Mouse (Mus musculus) stomach, embryonic 14.5 days (tissue): ENCODE data around the gene Wfikkn2. TPM values are rescaled to one million over a fixed set of nuclear protein-coding genes. Genes with fewer than 3 reads are reported as not detected.
A peak's percentile ranks its signal among the peaks of the same experiment; 100 is the strongest.

ENCODE experiments used
- ATAC-seq: fragments of 200-750 bp; cut with Nextera tagmentation; 2 replicates; pipeline ENCODE4 v1.8.0; 2017; ENCODE audit warnings: low read depth, moderate TSS enrichment; ENCODE audit not compliant: insufficient number of reproducible peaks, insufficient read depth, low FRiP score
- H3K27ac ChIP-seq: fragments of 300-500 bp; sonication (generic); 2 replicates; pipeline ENCODE4 v1.5.1; 2014; ENCODE audit warnings: mild to moderate bottlenecking, low read length, moderate library complexity, mixed read lengths
- H3K27me3 ChIP-seq: fragments of 300-500 bp; sonication (generic); 2 replicates; pipeline ENCODE4 v1.6.1; 2014; ENCODE audit warnings: low read length, control low read depth, mixed read lengths; ENCODE audit not compliant: control insufficient read depth, insufficient read depth
- H3K36me3 ChIP-seq: fragments of 300-500 bp; sonication (generic); 2 replicates; pipeline ENCODE4 v1.6.1; 2014; ENCODE audit warnings: mild to moderate bottlenecking, control low read depth, low read length, moderate library complexity, mixed read lengths; ENCODE audit not compliant: control insufficient read depth, insufficient read depth
- H3K4me1 ChIP-seq: fragments of 300-500 bp; sonication (generic); 2 replicates; pipeline ENCODE4 v1.6.1; 2014; ENCODE audit warnings: low read length, control low read depth, mixed read lengths; ENCODE audit not compliant: control insufficient read depth, insufficient read depth
- H3K4me2 ChIP-seq: fragments of 300-500 bp; sonication (generic); replicated peaks from 2 replicates; pipeline ENCODE4 v1.6.1; 2014; ENCODE audit warnings: low read depth, low read length, control low read depth
- H3K4me3 ChIP-seq: fragments of 300-500 bp; sonication (generic); 2 replicates; pipeline ENCODE4 v1.5.1; 2014; ENCODE audit warnings: low read depth, low read length, control low read depth
- H3K9ac ChIP-seq: fragments of 300-500 bp; sonication (generic); replicated peaks from 2 replicates; pipeline ENCODE4 v1.6.1; 2014; ENCODE audit warnings: low read depth, mild to moderate bottlenecking, control low read depth, low read length, moderate library complexity, mixed read lengths
- H3K9me3 ChIP-seq: fragments of 300-500 bp; sonication (generic); 2 replicates; pipeline ENCODE4 v1.6.1; 2016; ENCODE audit warnings: low read depth, low read length, control low read depth; ENCODE audit not compliant: control insufficient read depth
- WGBS: fragments of 180-500 bp; shearing (Covaris S2); extraction: QIAGEN DNeasy Blood & Tissue Kit; methylation state at CpG from one replicate; pipeline ENCODE4 v1.1.7; 2014; 5-methylcytosine and 5-hydroxymethylcytosine counted together
- polyA plus RNA-seq: library from polyadenylated mRNA; unstranded; fragments of >200 nt; fragmentation: Nextera tagmentation; extraction: Ambion mirVana; gene quantifications from 2 replicates; pipeline ENCODE4 v1.2.1, GENCODE M21; 2014

The Wfikkn2 gene
- polyA plus RNA-seq, 1 experiment from 2014 or later = 1.3 TPM

- Histone ChIP-seq H3K4me2 (peak overlapping the region; percentile 65), H3K9ac (peak overlapping the region; percentile 94), H3K27me3 (no peaks in the 10 kb centered on the region), H3K4me1 (peaks cover 2% of the 10 kb centered on the region; the same call in 1 of the 2 replicates), H3K27ac (peak overlapping the region; percentile 97), H3K36me3 (peaks cover 10% of the 10 kb centered on the region), H3K4me3 (peak overlapping the region; percentile 88), H3K9me3 (no peaks in the 10 kb centered on the region)
- WGBS = 0% methylated on average over 52 of the region's 61 CpGs
- peak; percentile 19; the same call in 1 of the 2 replicates for ATAC-seq
Observed at GRCm38 (mm10) chr11:94211651-94212488, 33.9 kb downstream of the Wfikkn2 start.

GRCm38 (mm10) chr11:94211124-94211603 is 34.6 kb downstream of the Wfikkn2 start, which contains the start of gene Tob1:
Gene Tob1, plus strand, starts transcription at chr11:94211454.
- Histone ChIP-seq H3K4me2 (peak within 1 kb of the TSS; percentile 94), H3K4me1 (peaks cover 2% of the 10 kb centered on the region; the same call in 1 of the 2 replicates), H3K4me3 (peak within 1 kb of the TSS; percentile 88), H3K9ac (peak within 1 kb of the TSS; percentile 94), H3K36me3 (peaks cover 10% of the 10 kb centered on the region), H3K9me3 (no peaks in the 10 kb centered on the region), H3K27me3 (no peaks in the 10 kb centered on the region), H3K27ac (peak within 1 kb of the TSS; percentile 98)
- under 1% methylated on average over 50 of the region's 55 CpGs for WGBS
- ATAC-seq = peak; percentile 96

GRCm38 (mm10) chr11:94210191-94211086 is 35.4 kb downstream of the Wfikkn2 start:
- Histone ChIP-seq H3K4me1 (peaks cover 2% of the 10 kb centered on the region; the same call in 1 of the 2 replicates), H3K27me3 (no peaks in the 10 kb centered on the region), H3K27ac (peak overlapping the region; percentile 98), H3K9ac (peak overlapping the region; percentile 42; the same call in 1 of the 2 replicates), H3K4me2 (peak overlapping the region; percentile 94), H3K9me3 (no peaks in the 10 kb centered on the region), H3K36me3 (peaks cover 10% of the 10 kb centered on the region), H3K4me3 (peak overlapping the region; percentile 88)
- under 1% methylated on average over 52 of the region's 56 CpGs for WGBS
- ATAC-seq = peak; percentile 82

- Histone ChIP-seq H3K4me3 (peak overlapping the region; percentile 88), H3K27me3 (no peaks in the 10 kb centered on the region), H3K9me3 (no peaks in the 10 kb centered on the region), H3K4me1 (peaks cover 2% of the 10 kb centered on the region; the same call in 1 of the 2 replicates), H3K27ac (peak overlapping the region; percentile 97), H3K9ac (peak overlapping the region; percentile 38; the same call in 1 of the 2 replicates), H3K4me2 (peak overlapping the region; percentile 94), H3K36me3 (peaks cover 10% of the 10 kb centered on the region)
- WGBS = 2% methylated on average over 14 of the region's 14 CpGs
- ATAC-seq = no peak
Observed at GRCm38 (mm10) chr11:94209695-94210131, 36.1 kb downstream of the Wfikkn2 start.

GRCm38 (mm10) chr11:94208811-94209675 is 36.8 kb downstream of the Wfikkn2 start:
- WGBS = 41% methylated on average over 8 of the region's 8 CpGs
- Histone ChIP-seq H3K36me3 (peaks cover 4% of the 10 kb centered on the region; the same call in 1 of the 2 replicates), H3K4me2 (peak overlapping the region; percentile 94), H3K9ac (no peak overlapping the region), H3K27ac (peak overlapping the region; percentile 97; the same call in 1 of the 2 replicates), H3K4me1 (peaks cover 2% of the 10 kb centered on the region; the same call in 1 of the 2 replicates), H3K4me3 (peak overlapping the region; percentile 88; the same call in 1 of the 2 replicates), H3K9me3 (no peaks in the 10 kb centered on the region), H3K27me3 (no peaks in the 10 kb centered on the region)
- ATAC-seq = no peak

GRCm38 (mm10) chr11:94206398-94207114 is 39.2 kb downstream of the Wfikkn2 start:
- no peak overlapping the region for H3K4me2 ChIP-seq
- H3K4me1 ChIP-seq = no peaks in the 10 kb centered on the region
- H3K27me3 ChIP-seq = no peaks in the 10 kb centered on the region
- H3K36me3 ChIP-seq = no peaks in the 10 kb centered on the region
- no peak overlapping the region for H3K9ac ChIP-seq
- H3K27ac ChIP-seq = no peak overlapping the region
- no peak overlapping the region for H3K4me3 ChIP-seq
- no peaks in the 10 kb centered on the region for H3K9me3 ChIP-seq
- 68% methylated on average over 10 of the region's 10 CpGs for WGBS
- no peak for ATAC-seq

- 70% methylated on average over 3 of the region's 3 CpGs for WGBS
Observed at GRCm38 (mm10) chr11:94203066-94203465, 42.7 kb downstream of the Wfikkn2 start.

More at GRCm38 (mm10) chr11:94203066-94203465, 42.7 kb downstream of the Wfikkn2 start:
- Histone ChIP-seq H3K27ac (no peak overlapping the region), H3K9me3 (no peaks in the 10 kb centered on the region), H3K9ac (no peak overlapping the region), H3K4me3 (no peak overlapping the region), H3K4me1 (no peaks in the 10 kb centered on the region), H3K27me3 (no peaks in the 10 kb centered on the region), H3K36me3 (no peaks in the 10 kb centered on the region), H3K4me2 (no peak overlapping the region)
- ATAC-seq = no peak
